Mouse (Mus musculus) heart, embryonic 14.5 days (tissue): ENCODE measurements around the gene Sipa1l3. TPM values are rescaled to one million over a fixed set of nuclear protein-coding genes. Genes with fewer than 3 reads are reported as not detected.

Source experiments
- ATAC-seq: fragments of 200-750 bp; cut with Nextera tagmentation; 2 replicates; pipeline ENCODE4 v1.8.0; 2017; ENCODE audit warnings: low read depth, moderate TSS enrichment; ENCODE audit not compliant: insufficient number of reproducible peaks, insufficient read depth, low FRiP score
- H3K27ac ChIP-seq, 2 experiments: fragments of 200-500 bp in 1 of 2; fragments of 300-500 bp in 1 of 2; sonication (generic) in 1 of 2; replicated peaks in 1 of 2; 2 replicates each; pipeline ENCODE4 v1.5.1; 2012 to 2014; ENCODE audit warnings: low read depth in 2 of 2, low read length in 2 of 2, control low read depth in 1 of 2, mild to moderate bottlenecking in 1 of 2, mixed read lengths in 1 of 2; ENCODE audit not compliant: control insufficient read depth in 1 of 2, insufficient read depth in 1 of 2
- H3K27me3 ChIP-seq: fragments of 300-500 bp; sonication (generic); 2 replicates; pipeline ENCODE4 v1.6.1; 2014; ENCODE audit warnings: mild to moderate bottlenecking, low read length, control low read depth; ENCODE audit not compliant: control insufficient read depth, insufficient read depth
- H3K36me3 ChIP-seq: fragments of 300-500 bp; sonication (generic); 2 replicates; pipeline ENCODE4 v1.6.1; 2014; ENCODE audit warnings: mild to moderate bottlenecking, control low read depth, low read length, mixed read lengths; ENCODE audit not compliant: control insufficient read depth, insufficient read depth
- H3K4me1 ChIP-seq, 2 experiments: fragments of 200-500 bp in 1 of 2; fragments of 300-500 bp in 1 of 2; sonication (generic) in 1 of 2; 2 replicates each; pipeline ENCODE4 v1.6.1; 2012 to 2014; ENCODE audit warnings: low read length in 2 of 2, control low read depth in 1 of 2, mixed read lengths in 1 of 2; ENCODE audit not compliant: control insufficient read depth in 2 of 2, insufficient read depth in 2 of 2
- H3K4me2 ChIP-seq: fragments of 300-500 bp; sonication (generic); 2 replicates; pipeline ENCODE4 v1.6.1; 2014; ENCODE audit warnings: mild to moderate bottlenecking, low read length
- H3K4me3 ChIP-seq, 2 experiments: fragments of 200-500 bp in 1 of 2; fragments of 300-500 bp in 1 of 2; sonication (generic) in 1 of 2; 2 replicates each; pipeline ENCODE4 v1.5.1; 2012 to 2014; ENCODE audit warnings: low read length in 2 of 2, mild to moderate bottlenecking in 2 of 2, control low read depth in 1 of 2, low read depth in 1 of 2, moderate library complexity in 1 of 2; ENCODE audit not compliant: control insufficient read depth in 1 of 2, insufficient read depth in 1 of 2
- H3K9ac ChIP-seq: fragments of 300-500 bp; sonication (generic); 2 replicates; pipeline ENCODE4 v1.6.1; 2014; ENCODE audit warnings: mild to moderate bottlenecking, low read length
- H3K9me3 ChIP-seq: fragments of 300-500 bp; sonication (generic); 2 replicates; pipeline ENCODE4 v1.6.1; 2016; ENCODE audit warnings: low read length, control low read depth; ENCODE audit not compliant: control insufficient read depth
- WGBS: fragments of 180-500 bp; shearing (Covaris S2); extraction: QIAGEN DNeasy Blood & Tissue Kit; methylation state at CpG from one replicate; pipeline ENCODE4 v1.1.7; 2014; 5-methylcytosine and 5-hydroxymethylcytosine counted together
- polyA plus RNA-seq: library from polyadenylated mRNA; unstranded; fragments of >200 nt; fragmentation: Nextera tagmentation; extraction: Ambion mirVana; gene quantifications from 2 replicates; pipeline ENCODE4 v1.2.1, GENCODE M21; 2014

Sipa1l3 gene
- polyA plus RNA-seq, 1 experiment from 2014 or later = 3.4 TPM

DNA sequence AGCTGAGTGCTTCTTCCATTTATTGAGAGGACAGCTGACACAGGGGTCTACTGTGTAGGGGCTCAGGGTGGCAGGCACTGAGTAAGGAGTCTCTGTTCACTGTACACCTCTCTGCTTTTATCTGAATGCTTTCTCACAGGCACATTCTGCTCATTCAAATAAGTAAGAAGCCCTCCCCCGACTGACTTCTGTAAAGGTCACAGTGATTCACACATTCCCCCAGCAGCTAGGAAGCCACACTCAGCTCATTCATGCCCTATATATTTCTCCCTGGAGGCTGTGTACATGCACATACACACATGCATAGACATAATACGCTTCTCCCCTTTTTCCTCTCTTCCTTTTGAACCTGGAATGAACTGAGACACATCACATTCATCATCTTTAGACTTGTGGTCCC, 74.4 kb downstream of the Sipa1l3 start:
- ATAC-seq = no peak
- Histone ChIP-seq H3K27ac (no peak overlapping the region), H3K9me3 (no peaks in the 10 kb centered on the region), H3K4me3 (no peak overlapping the region), H3K4me2 (no peak overlapping the region), H3K9ac (no peak overlapping the region), H3K4me1 (no peaks in the 10 kb centered on the region; a peak in 1 of 4 replicates), H3K27me3 (peaks cover 95% of the 10 kb centered on the region), H3K36me3 (no peaks in the 10 kb centered on the region)
- 50% methylated on average over 2 of the region's 2 CpGs for WGBS

GRCm38 (mm10) chr7:29441793-29442192, 76.6 kb downstream of the Sipa1l3 start:
- peaks cover 92% of the 10 kb centered on the region for H3K27me3 ChIP-seq
- no peak overlapping the region for H3K27ac ChIP-seq
- H3K4me1 ChIP-seq = peaks cover 4 to 7% of the 10 kb centered on the region in 2 experiments; a peak in 2 of 4 replicates
- no peaks in the 10 kb centered on the region for H3K9me3 ChIP-seq
- H3K4me3 ChIP-seq = no peak overlapping the region
- H3K9ac ChIP-seq = no peak overlapping the region
- ATAC-seq = no peak
- no peaks in the 10 kb centered on the region for H3K36me3 ChIP-seq
- no peak overlapping the region for H3K4me2 ChIP-seq
- 31% methylated on average over 9 of the region's 9 CpGs for WGBS

- Histone ChIP-seq H3K27me3 (peaks cover 86% of the 10 kb centered on the region), H3K9me3 (no peaks in the 10 kb centered on the region), H3K4me2 (no peak overlapping the region), H3K9ac (no peak overlapping the region), H3K27ac (no peak overlapping the region), H3K4me1 (peaks cover 4 to 10% of the 10 kb centered on the region in 2 experiments; a peak in 2 of 4 replicates), H3K4me3 (no peak overlapping the region), H3K36me3 (no peaks in the 10 kb centered on the region)
- ATAC-seq = no peak
- 45% methylated on average over 9 of the region's 9 CpGs for WGBS
Observed at GRCm38 (mm10) chr7:29441151-29441550, 77.3 kb downstream of the Sipa1l3 start.

GRCm38 (mm10) chr7:29438655-29439282, 79.7 kb downstream of the Sipa1l3 start:
- Histone ChIP-seq H3K9ac (no peak overlapping the region), H3K9me3 (no peaks in the 10 kb centered on the region), H3K27me3 (peaks cover 85% of the 10 kb centered on the region), H3K36me3 (no peaks in the 10 kb centered on the region), H3K4me1 (peaks cover 6 to 12% of the 10 kb centered on the region in 2 experiments; a peak in 2 of 4 replicates), H3K4me2 (no peak overlapping the region), H3K27ac (no peak overlapping the region), H3K4me3 (no peak overlapping the region)
- no peak for ATAC-seq
- WGBS = 66% methylated on average over 16 of the region's 16 CpGs

DNA sequence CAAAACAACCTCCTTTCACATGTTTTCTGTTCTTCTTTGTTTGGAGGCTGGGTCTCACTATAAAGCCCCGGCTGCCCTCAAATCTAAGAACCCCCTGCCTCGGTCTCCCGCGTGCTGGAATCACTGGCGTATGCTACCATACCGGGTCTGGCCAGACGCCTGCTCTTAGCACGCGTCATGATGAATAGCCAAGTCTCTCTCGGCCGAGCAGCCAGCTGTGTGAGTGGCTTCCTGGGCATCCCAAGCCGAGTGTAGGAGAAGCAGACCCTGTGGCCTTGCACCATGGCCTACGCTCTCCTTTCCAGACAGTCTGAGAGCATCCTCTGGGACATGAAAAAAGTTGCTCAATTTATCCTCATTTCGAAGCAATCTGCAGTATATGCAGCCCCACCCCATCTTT, 80.2 kb downstream of the Sipa1l3 start:
- H3K27me3 ChIP-seq = peaks cover 88% of the 10 kb centered on the region
- no peak overlapping the region for H3K27ac ChIP-seq
- H3K4me3 ChIP-seq = no peak overlapping the region
- no peak overlapping the region for H3K9ac ChIP-seq
- no peaks in the 10 kb centered on the region for H3K36me3 ChIP-seq
- H3K4me1 ChIP-seq = peaks cover 6 to 12% of the 10 kb centered on the region in 2 experiments; a peak in 2 of 4 replicates
- H3K9me3 ChIP-seq = no peaks in the 10 kb centered on the region
- H3K4me2 ChIP-seq = no peak overlapping the region
- ATAC-seq = no peak
- 93% methylated on average over 14 of the region's 14 CpGs for WGBS

DNA sequence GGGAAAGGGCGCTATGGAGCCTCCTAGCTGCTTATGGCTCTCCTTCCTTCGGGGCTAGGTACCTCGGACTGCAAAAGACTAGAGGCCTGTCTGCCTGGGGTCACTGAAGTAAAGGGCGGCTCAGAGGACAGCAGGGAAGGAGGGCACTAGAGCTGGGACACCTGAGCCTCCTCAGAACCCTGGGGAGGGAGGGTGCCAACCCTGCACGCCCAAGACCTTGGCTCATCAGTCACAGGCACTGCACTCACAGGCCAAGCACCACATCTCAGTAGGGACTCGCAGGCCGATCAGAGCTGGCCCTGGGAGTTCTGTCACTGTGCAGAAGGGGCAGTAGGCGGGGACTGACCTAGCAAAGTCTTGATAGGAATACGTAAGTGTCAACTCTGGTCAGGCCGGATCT, 81.4 kb downstream of the Sipa1l3 start:
- Histone ChIP-seq H3K36me3 (no peaks in the 10 kb centered on the region), H3K9ac (no peak overlapping the region), H3K4me3 (no peak overlapping the region), H3K27me3 (peaks cover 87% of the 10 kb centered on the region), H3K9me3 (no peaks in the 10 kb centered on the region), H3K4me1 (peaks cover 10 to 17% of the 10 kb centered on the region in 2 experiments), H3K4me2 (no peak overlapping the region), H3K27ac (no peak overlapping the region)
- ATAC-seq = no peak
- WGBS = 71% methylated on average over 10 of the region's 10 CpGs

DNA sequence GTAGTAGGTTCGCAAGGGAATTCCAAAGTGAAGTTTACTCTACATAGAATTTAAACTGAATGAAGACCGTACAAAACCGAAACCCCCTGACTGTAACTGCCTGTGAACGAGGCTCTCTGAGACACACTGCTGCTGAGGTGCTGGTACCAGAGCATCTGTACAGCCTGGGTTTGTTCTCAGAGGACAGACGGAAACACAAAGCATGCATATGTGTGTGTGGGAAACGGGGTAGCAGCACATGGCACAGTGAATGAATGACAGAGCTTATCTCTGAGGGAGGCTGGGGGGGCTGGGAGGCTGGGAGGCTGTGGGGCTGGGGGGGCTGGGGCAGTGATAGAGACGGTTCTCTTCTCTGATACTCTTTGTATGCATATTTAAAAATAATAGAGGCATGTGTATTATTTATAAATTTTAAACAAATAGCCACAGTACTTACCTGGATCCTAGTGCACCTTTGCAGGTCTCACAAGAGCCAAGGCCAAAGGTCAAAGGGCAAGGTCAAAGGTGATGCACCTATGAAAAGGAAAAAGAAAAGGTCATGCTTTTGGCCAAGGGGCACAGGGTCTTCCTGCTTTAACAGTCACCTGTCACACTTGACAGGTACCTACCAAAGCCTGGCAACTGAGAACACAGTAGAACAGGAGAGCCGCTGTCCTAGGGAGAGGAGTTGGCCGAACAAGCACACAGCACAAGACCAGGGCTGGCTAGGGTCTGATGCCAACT, 84.0 kb downstream of the Sipa1l3 start:
- 86% methylated on average over 9 of the region's 9 CpGs for WGBS
- Histone ChIP-seq H3K27ac (no peak overlapping the region), H3K9ac (no peak overlapping the region), H3K4me1 (peaks cover 13 to 17% of the 10 kb centered on the region in 2 experiments), H3K4me3 (no peak overlapping the region), H3K9me3 (no peaks in the 10 kb centered on the region), H3K4me2 (no peak overlapping the region), H3K27me3 (peaks cover 84% of the 10 kb centered on the region), H3K36me3 (no peaks in the 10 kb centered on the region)
- ATAC-seq = no peak
